Mouse (Mus musculus) neural tube, embryonic 13.5 days (tissue): Measurements from ENCODE around the gene Pnliprp1. TPM values are rescaled to one million over a fixed set of nuclear protein-coding genes. Genes with fewer than 3 reads are reported as not detected.

Experiments
- ATAC-seq: fragments of 200-750 bp; cut with Nextera tagmentation; 2 replicates; pipeline ENCODE4 v1.8.0; 2017; ENCODE audit warnings: low read depth, mild to moderate bottlenecking, moderate TSS enrichment, moderate library complexity
- H3K27ac ChIP-seq: fragments of 300-500 bp; sonication (generic); replicated peaks from 2 replicates; pipeline ENCODE4 v1.5.1; 2015; ENCODE audit warnings: moderate library complexity, mild to moderate bottlenecking, inconsistent platforms
- H3K27me3 ChIP-seq: fragments of 300-500 bp; sonication (generic); 2 replicates; pipeline ENCODE4 v1.6.1; 2015; ENCODE audit warnings: mild to moderate bottlenecking, inconsistent platforms
- H3K36me3 ChIP-seq: fragments of 300-500 bp; sonication (generic); 2 replicates; pipeline ENCODE4 v1.6.1; 2015; ENCODE audit warnings: mild to moderate bottlenecking, inconsistent platforms
- H3K4me1 ChIP-seq: fragments of 300-500 bp; sonication (generic); replicated peaks from 2 replicates; pipeline ENCODE4 v1.6.1; 2015; ENCODE audit warnings: inconsistent platforms
- H3K4me2 ChIP-seq: fragments of 300-500 bp; sonication (generic); 2 replicates; pipeline ENCODE4 v1.6.1; 2015; ENCODE audit warnings: inconsistent platforms, mild to moderate bottlenecking, moderate library complexity
- H3K4me3 ChIP-seq: fragments of 300-500 bp; sonication (generic); 2 replicates; pipeline ENCODE4 v1.5.1; 2015; ENCODE audit warnings: mild to moderate bottlenecking, inconsistent platforms
- H3K9ac ChIP-seq: fragments of 300-500 bp; sonication (generic); 2 replicates; pipeline ENCODE4 v1.6.1; 2015; ENCODE audit warnings: moderate library complexity, mild to moderate bottlenecking, inconsistent platforms
- H3K9me3 ChIP-seq: fragments of 300-500 bp; sonication (generic); 2 replicates; pipeline ENCODE4 v1.6.1; 2016; ENCODE audit warnings: inconsistent platforms
- WGBS: fragments of 180-500 bp; shearing (Covaris S2); methylation state at CpG from one replicate; pipeline ENCODE4 v1.1.7; 2015; 5-methylcytosine and 5-hydroxymethylcytosine counted together
- polyA plus RNA-seq: library from polyadenylated mRNA; unstranded; fragments of >200 nt; fragmentation: Nextera tagmentation; extraction: Ambion mirVana; gene quantifications from 2 replicates; pipeline ENCODE4 v1.2.1, GENCODE M21; 2015

Gene Pnliprp1
- polyA plus RNA-seq, 1 experiment from 2014 or later: not detected

DNA sequence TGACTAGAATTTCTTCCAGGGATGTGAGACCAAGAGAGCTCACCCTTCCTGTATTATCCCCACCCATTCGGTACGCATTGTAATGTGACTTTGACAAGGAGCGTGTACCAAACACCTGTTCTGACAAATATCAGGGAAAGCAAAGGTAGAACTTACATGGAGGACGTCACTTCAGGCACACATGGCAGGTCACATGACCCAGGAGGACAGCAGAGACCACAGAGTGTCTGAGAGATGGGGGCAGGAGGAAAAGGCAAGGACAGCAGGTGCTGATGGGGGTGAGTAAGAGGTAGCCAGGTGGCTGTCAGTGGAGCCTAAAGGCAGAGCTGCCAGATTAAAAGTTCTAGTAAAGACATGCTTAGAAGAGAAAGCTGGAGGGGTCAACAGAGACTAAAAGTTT is 14.0 kb downstream of the Pnliprp1 start:
- WGBS: 89% methylated on average over 4 of the region's 4 CpGs
- Histone ChIP-seq H3K36me3 (no peaks in the 10 kb centered on the region), H3K9ac (no peak overlapping the region), H3K4me1 (no peaks in the 10 kb centered on the region), H3K27ac (no peak overlapping the region), H3K4me3 (no peak overlapping the region), H3K4me2 (no peak overlapping the region), H3K27me3 (no peaks in the 10 kb centered on the region), H3K9me3 (no peaks in the 10 kb centered on the region)
- no peak for ATAC-seq

GRCm38 (mm10) chr19:58743736-58744135 is 15.0 kb downstream of the Pnliprp1 start:
- no peak overlapping the region for H3K9ac ChIP-seq
- WGBS: 34% methylated on average over 4 of the region's 4 CpGs
- no peaks in the 10 kb centered on the region for H3K9me3 ChIP-seq
- H3K4me1 ChIP-seq: no peaks in the 10 kb centered on the region
- ATAC-seq: no peak
- H3K4me3 ChIP-seq: no peak overlapping the region
- no peaks in the 10 kb centered on the region for H3K36me3 ChIP-seq
- H3K27me3 ChIP-seq: no peaks in the 10 kb centered on the region
- no peak overlapping the region for H3K4me2 ChIP-seq
- H3K27ac ChIP-seq: no peak overlapping the region

GRCm38 (mm10) chr19:58747498-58748000 is 18.9 kb downstream of the Pnliprp1 start:
- ATAC-seq: no peak
- 90% methylated on average over 9 of the region's 9 CpGs for WGBS
- H3K9me3 ChIP-seq: no peaks in the 10 kb centered on the region

DNA sequence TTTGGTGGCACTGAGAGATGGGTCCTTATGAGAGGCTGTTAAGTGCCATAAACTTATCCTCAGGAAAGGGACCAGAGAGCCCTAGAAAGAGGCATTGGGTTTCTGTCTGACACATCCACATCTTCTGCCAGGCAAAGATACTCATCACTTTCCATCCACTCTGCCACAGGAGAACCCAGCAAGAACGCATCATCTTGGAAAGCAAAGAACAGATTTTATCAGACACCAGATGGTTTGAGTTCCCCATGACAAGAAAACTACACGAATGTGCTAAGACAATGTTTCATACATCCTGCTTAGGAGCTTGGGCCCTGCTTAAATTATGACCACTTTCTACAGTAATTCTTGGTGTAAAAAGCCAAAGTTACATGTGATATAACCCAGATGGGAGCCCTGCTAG is 22.1 kb downstream of the Pnliprp1 start:
- H3K4me1 ChIP-seq: no peaks in the 10 kb centered on the region
- 86% methylated on average over 2 of the region's 2 CpGs for whole genome bisulfite sequencing
- H3K4me3 ChIP-seq: no peak overlapping the region
- H3K9me3 ChIP-seq: no peaks in the 10 kb centered on the region
- no peak for ATAC-seq
- H3K27me3 ChIP-seq: no peaks in the 10 kb centered on the region
- no peak overlapping the region for H3K27ac ChIP-seq
- H3K36me3 ChIP-seq: no peaks in the 10 kb centered on the region
- H3K4me2 ChIP-seq: no peak overlapping the region
- H3K9ac ChIP-seq: no peak overlapping the region

More at GRCm38 (mm10) chr19:58747498-58748000, 18.9 kb downstream of the Pnliprp1 start:
- Histone ChIP-seq H3K4me3 (no peak overlapping the region), H3K36me3 (no peaks in the 10 kb centered on the region), H3K27ac (no peak overlapping the region), H3K4me2 (no peak overlapping the region), H3K4me1 (no peaks in the 10 kb centered on the region), H3K27me3 (no peaks in the 10 kb centered on the region), H3K9ac (no peak overlapping the region)

GRCm38 (mm10) chr19:58751504-58751903 is 22.8 kb downstream of the Pnliprp1 start:
- no peaks in the 10 kb centered on the region for H3K36me3 ChIP-seq
- 57% methylated on average over 2 of the region's 2 CpGs for WGBS
- no peak for ATAC-seq

GRCm38 (mm10) chr19:58758871-58759270 is 30.2 kb downstream of the Pnliprp1 start:
- Histone ChIP-seq H3K27me3 (peaks cover 3% of the 10 kb centered on the region; the same call in 1 of the 2 replicates), H3K9ac (no peak overlapping the region), H3K4me1 (peaks cover 5% of the 10 kb centered on the region; the same call in 1 of the 2 replicates), H3K4me2 (no peak overlapping the region), H3K9me3 (no peaks in the 10 kb centered on the region), H3K36me3 (no peaks in the 10 kb centered on the region), H3K27ac (no peak overlapping the region), H3K4me3 (no peak overlapping the region)
- 93% methylated on average over 4 of the region's 4 CpGs for WGBS
- no peak for ATAC-seq

More at GRCm38 (mm10) chr19:58751504-58751903, 22.8 kb downstream of the Pnliprp1 start:
- Histone ChIP-seq H3K4me3 (no peak overlapping the region), H3K4me2 (no peak overlapping the region), H3K4me1 (no peaks in the 10 kb centered on the region), H3K9ac (no peak overlapping the region), H3K27me3 (no peaks in the 10 kb centered on the region), H3K27ac (no peak overlapping the region), H3K9me3 (no peaks in the 10 kb centered on the region)

- H3K27me3 ChIP-seq: peaks cover 3% of the 10 kb centered on the region; the same call in 1 of the 2 replicates
- no peaks in the 10 kb centered on the region for H3K9me3 ChIP-seq
- ATAC-seq: no peak; the same call in 1 of the 2 replicates
- H3K4me2 ChIP-seq: no peak within 1 kb of the TSS
- 56% methylated on average over 9 of the region's 9 CpGs for WGBS
- H3K36me3 ChIP-seq: no peaks in the 10 kb centered on the region
- H3K4me1 ChIP-seq: peaks cover 5% of the 10 kb centered on the region; the same call in 1 of the 2 replicates
- H3K9ac ChIP-seq: no peak within 1 kb of the TSS
- H3K27ac ChIP-seq: no peak within 1 kb of the TSS
- no peak within 1 kb of the TSS for H3K4me3 ChIP-seq
Observed at GRCm38 (mm10) chr19:58759423-58759822, 30.7 kb downstream of the Pnliprp1 start, which contains the start of gene Pnliprp2. TSS of gene Pnliprp2 (plus strand) at chr19:58759719.

GRCm38 (mm10) chr19:58762316-58762715 is 33.6 kb downstream of the Pnliprp1 start:
- Histone ChIP-seq H3K27ac (no peak overlapping the region), H3K4me2 (no peak overlapping the region), H3K4me3 (no peak overlapping the region), H3K27me3 (peaks cover 11% of the 10 kb centered on the region), H3K36me3 (no peaks in the 10 kb centered on the region), H3K4me1 (peaks cover 8% of the 10 kb centered on the region; the same call in 1 of the 2 replicates), H3K9ac (no peak overlapping the region), H3K9me3 (no peaks in the 10 kb centered on the region)
- ATAC-seq: peak; percentile 18; the same call in 1 of the 2 replicates
- 24% methylated on average over 6 of the region's 6 CpGs for WGBS

- H3K27ac ChIP-seq: no peak overlapping the region
- peak; percentile 84 for ATAC-seq
- no peaks in the 10 kb centered on the region for H3K9me3 ChIP-seq
- 10% methylated on average over 12 of the region's 12 CpGs for WGBS
- H3K36me3 ChIP-seq: no peaks in the 10 kb centered on the region
- peak overlapping the region; percentile 50; the same call in 1 of the 2 replicates for H3K9ac ChIP-seq
- H3K4me2 ChIP-seq: peak overlapping the region; percentile 30; the same call in 1 of the 2 replicates
- H3K4me1 ChIP-seq: peaks cover 12% of the 10 kb centered on the region; the same call in 1 of the 2 replicates
- H3K27me3 ChIP-seq: peaks cover 11% of the 10 kb centered on the region
- H3K4me3 ChIP-seq: no peak overlapping the region
Observed at GRCm38 (mm10) chr19:58762848-58763541, 34.3 kb downstream of the Pnliprp1 start.

GRCm38 (mm10) chr19:58767329-58767728 is 38.6 kb downstream of the Pnliprp1 start:
- 14% methylated on average over 6 of the region's 6 CpGs for WGBS
- no peaks in the 10 kb centered on the region for H3K9me3 ChIP-seq
- H3K27ac ChIP-seq: no peak overlapping the region
- H3K4me1 ChIP-seq: peaks cover 12% of the 10 kb centered on the region; the same call in 1 of the 2 replicates
- no peak overlapping the region for H3K4me2 ChIP-seq
- no peaks in the 10 kb centered on the region for H3K36me3 ChIP-seq
- ATAC-seq: no peak
- H3K4me3 ChIP-seq: no peak overlapping the region
- peaks cover 24% of the 10 kb centered on the region for H3K27me3 ChIP-seq
- H3K9ac ChIP-seq: no peak overlapping the region

GRCm38 (mm10) chr19:58776461-58776860 is 47.8 kb downstream of the Pnliprp1 start:
- peaks cover 6% of the 10 kb centered on the region; the same call in 1 of the 2 replicates for H3K4me1 ChIP-seq
- H3K27ac ChIP-seq: no peak overlapping the region
- no peak overlapping the region for H3K4me3 ChIP-seq
- 78% methylated on average over 5 of the region's 5 CpGs for WGBS
- no peak for ATAC-seq
- no peaks in the 10 kb centered on the region for H3K27me3 ChIP-seq
- H3K9ac ChIP-seq: no peak overlapping the region
- H3K36me3 ChIP-seq: no peaks in the 10 kb centered on the region
- no peak overlapping the region for H3K4me2 ChIP-seq
- H3K9me3 ChIP-seq: no peaks in the 10 kb centered on the region

- H3K9ac ChIP-seq: no peak overlapping the region
- H3K9me3 ChIP-seq: no peaks in the 10 kb centered on the region
- no peak overlapping the region for H3K4me3 ChIP-seq
- H3K4me1 ChIP-seq: peaks cover 22% of the 10 kb centered on the region
- H3K4me2 ChIP-seq: no peak overlapping the region
- no peak for ATAC-seq
- no peaks in the 10 kb centered on the region for H3K27me3 ChIP-seq
- H3K27ac ChIP-seq: peak overlapping the region; percentile 7; the same call in 1 of the 2 replicates
- WGBS: 32% methylated on average over 4 of the region's 4 CpGs
- no peaks in the 10 kb centered on the region for H3K36me3 ChIP-seq
Observed at GRCm38 (mm10) chr19:58781566-58781965, 52.9 kb downstream of the Pnliprp1 start.
